Mouse (Mus musculus) erythroblast, embryonic 14.5 days (primary cell): ENCODE results near the gene Nkap. TPM values are rescaled to one million over a fixed set of nuclear protein-coding genes. Genes with fewer than 3 reads are reported as not detected.
A peak's percentile ranks its signal among the peaks of the same experiment; 100 is the strongest.
"Not testable (repeated sequence)": the region's sequence is repeated elsewhere in the genome, so short reads cannot be mapped to it uniquely, and the experiment has no call there.

Experiments used
- H3K27me3 ChIP-seq: 2 replicates; pipeline ENCODE4 v1.6.1; 2012; ENCODE audit warnings: inconsistent platforms; ENCODE audit not compliant: control insufficient read depth
- H3K36me3 ChIP-seq: 2 replicates; pipeline ENCODE4 v1.6.1; 2012; ENCODE audit warnings: mild to moderate bottlenecking, inconsistent platforms; ENCODE audit not compliant: control insufficient read depth
- H3K4me1 ChIP-seq: 2 replicates; pipeline ENCODE4 v1.6.1; 2012; ENCODE audit warnings: inconsistent platforms; ENCODE audit not compliant: control insufficient read depth
- H3K4me3 ChIP-seq: replicated peaks from 2 replicates; pipeline ENCODE3; 2012; ENCODE audit warnings: moderate library complexity, mild to moderate bottlenecking, inconsistent platforms
- H3K9me3 ChIP-seq: 2 replicates; pipeline ENCODE4 v1.6.1; 2012; ENCODE audit warnings: low read length, inconsistent platforms, mixed read lengths; ENCODE audit not compliant: control insufficient read depth
- GATA1 ChIP-seq: IDR thresholded peaks from 2 replicates; pipeline ENCODE4 v1.6.1; 2012; ENCODE audit warnings: low read length, inconsistent platforms, mixed read lengths
- TAL1 ChIP-seq: IDR thresholded peaks from 3 replicates; pipeline ENCODE4 v1.6.1; 2012; ENCODE audit warnings: low read length, inconsistent platforms, mixed read lengths
- polyA plus RNA-seq: library from polyadenylated mRNA; stranded (reverse); fragments of >175 nt; gene quantifications from 2 replicates; pipeline ENCODE4 v1.2.3, GENCODE M21; 2012

Gene Nkap
- polyA plus RNA-seq, 1 experiment: 0.55 TPM

- H3K27me3 ChIP-seq: no peaks in the 10 kb centered on the region; the same call in 1 of the 2 replicates
- no peaks in the 10 kb centered on the region; the same call in none of the 2 replicates for H3K36me3 ChIP-seq
- no peak overlapping the region for H3K4me3 ChIP-seq
- H3K4me1 ChIP-seq: peaks cover 13% of the 10 kb centered on the region
- peaks cover 6% of the 10 kb centered on the region for H3K9me3 ChIP-seq
- TF ChIP-seq TAL1 (no peak), GATA1 (no peak)
These were observed 1.1 kb upstream of the Nkap start for GRCm38 (mm10) chrX:37125511-37125910.

- no peaks in the 10 kb centered on the region for H3K9me3 ChIP-seq
- H3K4me3 ChIP-seq: no peak overlapping the region
- peaks cover 62% of the 10 kb centered on the region for H3K36me3 ChIP-seq
- TF ChIP-seq GATA1 (no peak), TAL1 (no peak)
- no peaks in the 10 kb centered on the region for H3K4me1 ChIP-seq
- H3K27me3 ChIP-seq: no peaks in the 10 kb centered on the region
These were observed 15.1 kb downstream of the Nkap start for GRCm38 (mm10) chrX:37141732-37142131.

GRCm38 (mm10) chrX:37144498-37144897 lies 17.9 kb downstream of the Nkap start:
- not testable (repeated sequence) for H3K9me3 ChIP-seq, H3K27me3 ChIP-seq, H3K4me1 ChIP-seq, H3K4me3 ChIP-seq
- H3K36me3 ChIP-seq: peaks cover 52% of the 10 kb centered on the region

- no peaks in the 10 kb centered on the region for H3K4me1 ChIP-seq
- no peak for TF ChIP-seq TAL1
- TF ChIP-seq GATA1: no peak
- H3K4me3 ChIP-seq: no peak overlapping the region
- H3K36me3 ChIP-seq: peaks cover 52% of the 10 kb centered on the region
- no peaks in the 10 kb centered on the region for H3K9me3 ChIP-seq
- H3K27me3 ChIP-seq: no peaks in the 10 kb centered on the region
These were observed 18.4 kb downstream of the Nkap start for GRCm38 (mm10) chrX:37144954-37145353.

- Histone ChIP-seq H3K36me3 (peaks cover 24% of the 10 kb centered on the region), H3K27me3 (no peaks in the 10 kb centered on the region), H3K4me3 (no peak overlapping the region), H3K9me3 (no peaks in the 10 kb centered on the region), H3K4me1 (no peaks in the 10 kb centered on the region)
- TF ChIP-seq GATA1 (no peak), TAL1 (no peak)
These were observed 31.2 kb downstream of the Nkap start for GRCm38 (mm10) chrX:37157839-37158238.

GRCm38 (mm10) chrX:37161169-37161568 lies 34.6 kb downstream of the Nkap start:
- H3K9me3 ChIP-seq: peaks cover 4% of the 10 kb centered on the region; the same call in 1 of the 2 replicates
- peaks cover 8% of the 10 kb centered on the region for H3K36me3 ChIP-seq
- TF ChIP-seq TAL1: no peak
- no peak for TF ChIP-seq GATA1
- H3K4me1 ChIP-seq: no peaks in the 10 kb centered on the region
- H3K27me3 ChIP-seq: peaks cover 3% of the 10 kb centered on the region
- no peak overlapping the region for H3K4me3 ChIP-seq

GRCm38 (mm10) chrX:37163115-37163514 lies 36.5 kb downstream of the Nkap start:
- peaks cover 3% of the 10 kb centered on the region for H3K36me3 ChIP-seq
- peaks cover 4% of the 10 kb centered on the region; the same call in 1 of the 2 replicates for H3K9me3 ChIP-seq
- no peaks in the 10 kb centered on the region for H3K4me1 ChIP-seq
- H3K4me3 ChIP-seq: no peak overlapping the region
- peaks cover 3% of the 10 kb centered on the region for H3K27me3 ChIP-seq
- TF ChIP-seq GATA1 (no peak), TAL1 (0 out of 3 replicates have a peak, but pooled peaks have one; percentile 14)

- Histone ChIP-seq H3K4me1 (no peaks in the 10 kb centered on the region), H3K27me3 (peaks cover 3% of the 10 kb centered on the region), H3K4me3 (no peak overlapping the region), H3K36me3 (peaks cover 3% of the 10 kb centered on the region), H3K9me3 (peaks cover 4% of the 10 kb centered on the region; the same call in 1 of the 2 replicates)
- TF ChIP-seq TAL1 (no peak), GATA1 (no peak)
These were observed 40.5 kb downstream of the Nkap start for GRCm38 (mm10) chrX:37167085-37167484.

GRCm38 (mm10) chrX:37168742-37169141 lies 42.1 kb downstream of the Nkap start, which contains the start of gene Akap14:
Gene Akap14 (minus strand): TSS chrX:37168842.
- Histone ChIP-seq H3K27me3 (no peaks in the 10 kb centered on the region), H3K4me3 (no peak within 1 kb of the TSS), H3K36me3 (no peaks in the 10 kb centered on the region), H3K4me1 (no peaks in the 10 kb centered on the region), H3K9me3 (no peaks in the 10 kb centered on the region)
- no peak for TF ChIP-seq TAL1
- TF ChIP-seq GATA1: no peak

- H3K36me3 ChIP-seq, H3K4me1 ChIP-seq, H3K4me3 ChIP-seq, H3K9me3 ChIP-seq, H3K27me3 ChIP-seq: not testable (repeated sequence)
These were observed 57.8 kb downstream of the Nkap start for GRCm38 (mm10) chrX:37184401-37184800.
